Mouse (Mus musculus): Measurements from ENCODE around the gene Sh3bp4.

Gene Sh3bp4

DNA sequence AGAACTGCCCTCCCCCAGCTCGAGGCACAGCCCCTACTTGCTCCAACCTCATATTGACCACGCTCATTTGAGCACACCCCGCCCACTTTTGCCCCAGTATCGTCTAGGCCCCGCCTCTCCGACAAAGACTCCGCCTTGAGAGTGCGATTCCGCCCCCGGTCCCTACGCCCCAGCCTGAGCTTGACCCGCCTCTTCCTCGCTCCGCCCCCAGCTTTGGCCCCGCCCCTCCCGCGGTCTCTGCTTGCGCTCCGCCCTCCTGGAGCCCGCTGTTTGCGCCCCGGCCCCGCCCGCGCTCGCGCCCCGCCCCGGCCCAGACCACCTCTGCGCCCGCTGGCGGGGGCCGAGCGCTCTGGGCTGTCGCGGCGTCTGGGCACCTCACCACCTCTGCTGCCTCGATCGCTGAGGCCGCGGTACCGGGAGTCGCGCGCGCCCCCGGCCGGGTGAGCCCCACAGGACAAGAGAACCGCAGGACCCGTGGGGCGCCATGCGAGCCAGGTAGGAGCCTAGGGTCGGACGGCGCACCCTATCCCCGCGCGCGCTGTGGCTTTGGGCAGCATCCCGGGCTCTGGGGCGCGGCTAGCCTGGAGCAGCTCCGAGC, at the start of gene Sh3bp4:
Sh3bp4 (plus strand) TSS at position 313 of the 598 bp plus-strand sequence.
- DNase-seq (ENCODE audit: low read depth, low spot score): peak; percentile 97

DNA sequence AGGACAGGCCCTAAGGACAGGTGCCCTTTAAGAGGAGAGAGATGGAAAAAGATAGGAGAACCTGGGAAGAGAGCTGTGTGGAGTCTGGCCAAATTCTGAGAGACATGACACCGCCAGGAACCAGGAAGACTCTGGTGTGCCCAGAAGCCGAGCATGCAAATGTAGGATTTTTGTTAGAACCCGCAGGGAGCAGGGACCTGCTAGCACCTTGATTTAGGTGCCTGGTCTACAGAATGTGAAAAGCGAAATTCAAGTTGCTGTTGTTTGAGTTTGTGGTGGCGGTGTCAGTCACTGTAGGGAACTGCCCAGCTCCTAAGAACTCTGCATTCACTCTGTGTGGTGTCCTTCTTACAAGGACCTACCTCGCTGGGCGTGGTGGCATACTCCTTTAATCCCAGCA, 47.2 kb upstream of the Sh3bp4 start:
- no peak for DNase-seq (ENCODE audit: low read depth, low spot score)

DNA sequence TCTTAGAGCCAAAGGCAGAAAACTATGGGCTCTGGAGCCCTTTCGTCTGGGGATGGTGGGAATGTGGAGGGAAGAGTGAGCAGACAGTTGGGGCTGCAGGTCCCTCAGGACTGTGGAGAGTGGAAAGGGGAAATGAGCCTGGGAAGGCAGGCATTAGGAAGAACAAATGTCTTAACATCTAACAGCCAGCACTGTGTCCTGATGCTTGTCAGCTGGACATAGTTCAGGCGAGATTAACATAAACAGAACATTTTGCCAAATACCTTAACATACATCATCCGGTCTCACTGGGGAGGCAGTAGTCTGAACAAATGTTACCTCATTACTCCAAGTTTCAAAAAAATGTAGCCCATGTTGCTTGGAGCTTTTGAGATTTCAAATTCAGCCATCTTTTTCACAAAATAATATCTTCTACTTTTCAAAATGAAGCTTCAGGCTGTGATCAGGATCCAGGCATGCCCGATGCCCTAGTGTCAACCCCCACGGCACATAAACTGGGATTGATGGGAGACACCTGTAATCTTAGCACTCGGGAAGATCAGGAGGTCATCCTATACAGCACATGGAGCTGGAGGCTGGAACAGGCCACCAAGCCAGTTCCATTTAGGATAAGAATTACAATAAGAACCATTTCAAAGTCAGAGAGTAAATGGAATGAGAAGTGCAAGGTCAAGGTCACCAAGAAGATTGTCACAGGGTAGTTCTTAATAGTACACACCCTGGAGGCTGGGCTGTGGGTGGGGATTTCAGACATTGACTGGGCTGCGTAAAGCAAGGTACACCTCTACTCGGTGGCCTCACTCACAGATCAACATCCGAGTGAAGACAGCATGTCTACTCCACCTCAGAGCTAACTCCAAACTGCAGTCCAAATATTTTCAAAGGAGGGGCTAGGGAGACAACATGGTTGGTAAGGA, 45.3 kb upstream of the Sh3bp4 start:
- no peak for DNase-seq (ENCODE audit: low read depth, low spot score)

DNA sequence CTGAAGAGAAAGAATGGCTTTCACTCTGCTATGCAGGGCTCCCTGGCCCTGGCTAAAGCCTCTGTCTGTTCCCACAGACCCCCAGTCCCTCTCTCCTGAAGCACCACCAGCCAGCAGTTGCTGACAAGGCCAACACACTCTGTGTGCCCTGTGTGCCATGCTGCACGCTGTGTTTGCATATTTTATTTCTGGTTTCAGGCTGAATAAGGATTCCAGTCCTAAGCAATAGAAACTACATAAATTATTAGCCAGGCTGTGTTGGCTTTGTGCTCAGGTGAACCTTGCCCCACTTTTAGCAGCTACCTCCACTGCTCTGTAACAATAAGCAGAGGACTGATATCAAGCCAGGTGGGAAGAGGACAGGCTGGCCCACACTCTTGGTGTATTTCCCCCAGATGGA, 44.2 kb upstream of the Sh3bp4 start:
- no peak for DNase-seq (ENCODE audit: low read depth, low spot score)

DNA sequence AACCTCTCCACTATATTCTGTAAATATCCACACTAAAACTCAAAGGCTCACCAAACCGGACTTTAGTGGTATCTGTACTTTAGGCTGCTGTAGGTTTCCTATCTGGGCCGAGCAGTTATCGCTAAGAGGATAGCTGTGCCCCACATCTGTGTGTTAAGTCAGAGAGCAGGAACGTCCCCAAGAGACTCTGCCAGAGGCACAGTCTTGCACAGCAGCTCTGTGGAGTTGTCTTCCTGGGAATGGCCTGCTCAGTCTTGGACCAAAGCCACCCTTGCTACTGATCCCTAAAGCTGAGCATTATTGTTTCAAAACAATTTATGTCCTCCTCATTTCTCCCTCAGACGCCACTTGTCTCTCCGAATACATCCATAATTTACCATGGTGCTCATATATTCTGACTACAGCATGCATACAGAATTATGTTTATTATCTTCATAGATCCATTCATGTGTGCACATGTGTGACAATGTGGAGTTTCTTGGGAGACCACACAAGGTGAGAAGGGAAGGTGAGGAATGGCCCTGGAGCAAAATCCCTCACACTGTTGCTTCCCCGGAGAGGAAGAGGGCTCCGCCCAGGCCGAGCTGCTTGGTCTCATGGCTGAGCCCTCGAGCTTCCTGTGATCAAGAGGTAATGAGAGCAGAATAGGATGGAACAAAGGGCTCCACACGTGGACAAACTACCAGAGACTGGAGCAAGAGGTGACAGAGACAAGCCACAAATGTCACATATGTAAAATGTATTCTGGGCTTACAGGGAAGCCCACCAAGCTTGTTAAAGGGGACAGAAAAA, 40.9 kb upstream of the Sh3bp4 start:
- no peak for DNase-seq (ENCODE audit: low read depth, low spot score)

DNA sequence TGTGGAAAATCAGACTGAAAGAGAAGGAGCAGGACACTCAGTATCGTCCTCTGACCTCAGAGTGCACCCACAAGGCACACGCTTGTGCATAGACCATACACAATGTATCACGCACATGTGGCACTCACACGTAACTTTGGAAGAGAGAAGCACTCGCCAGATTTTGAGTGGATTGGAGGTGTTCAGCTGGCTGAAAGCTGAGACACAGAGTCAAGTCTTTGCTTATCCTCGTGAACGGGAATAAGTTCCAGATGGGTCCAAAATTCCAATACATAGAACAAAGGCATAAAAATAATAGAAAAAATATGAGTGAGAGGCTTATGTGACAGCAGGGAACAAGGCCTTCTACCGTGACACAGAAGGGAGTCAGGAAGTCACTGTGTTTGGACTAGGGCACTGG, 36.6 kb upstream of the Sh3bp4 start:
- DNase-seq (ENCODE audit: low read depth, low spot score): no peak

DNA sequence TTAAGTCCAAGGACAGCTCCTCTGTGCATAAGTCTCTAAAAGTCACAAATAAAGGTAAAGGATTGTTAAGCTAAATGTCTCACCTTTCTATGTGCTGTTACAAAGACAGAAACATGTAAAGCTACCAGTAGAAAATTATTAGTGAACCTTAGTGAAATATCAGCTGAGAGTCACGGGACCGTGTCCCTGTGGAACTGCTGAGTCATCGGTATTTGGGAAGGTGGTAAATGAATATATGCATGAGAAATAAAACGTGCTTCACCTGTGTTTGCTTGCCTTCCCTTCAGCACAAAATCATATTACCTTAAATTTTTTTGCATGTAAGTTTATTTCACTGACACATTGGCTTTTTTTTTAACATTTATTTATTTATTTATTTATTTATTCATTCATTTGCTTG, 36.2 kb upstream of the Sh3bp4 start:
- no peak for DNase-seq (ENCODE audit: low read depth, low spot score)

DNA sequence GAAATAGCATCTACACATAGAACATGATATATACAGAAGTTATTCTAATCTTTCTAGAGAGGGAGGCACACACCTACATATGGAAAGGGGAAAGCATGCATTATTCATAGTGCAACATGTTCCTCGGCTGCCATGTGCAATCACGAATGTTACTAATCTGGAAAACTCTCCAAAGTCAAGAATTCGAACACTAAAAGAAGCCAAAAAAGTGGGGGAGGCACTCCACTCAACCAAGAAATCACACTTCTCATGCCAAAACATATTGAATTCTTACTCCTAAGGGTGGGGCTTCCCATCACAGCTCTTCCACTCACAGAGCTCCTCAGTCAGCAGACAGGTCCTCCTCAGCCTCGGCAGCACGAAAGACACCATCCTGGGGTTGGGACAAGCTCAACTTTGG, 35.1 kb upstream of the Sh3bp4 start:
- DNase-seq (ENCODE audit: low read depth, low spot score): peak; percentile 82

DNA sequence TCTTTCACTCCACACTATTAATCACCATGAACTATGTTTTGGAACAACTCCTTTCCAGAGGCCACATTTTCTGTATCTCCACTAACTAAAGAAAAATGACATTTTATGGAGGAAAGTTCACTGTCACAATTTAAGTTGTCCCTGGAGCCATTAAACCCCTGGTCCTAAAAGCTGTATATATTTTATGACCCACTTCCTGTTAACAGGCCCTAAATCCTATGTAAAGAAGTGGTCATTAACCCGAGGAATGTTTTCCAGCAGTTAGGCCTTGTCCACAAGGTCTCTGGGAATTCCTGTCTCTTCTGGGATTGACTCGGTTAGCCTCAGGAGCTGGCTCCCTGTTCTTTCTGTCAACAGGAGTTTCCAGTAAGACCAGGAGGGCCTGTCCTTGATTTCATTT, 30.4 kb upstream of the Sh3bp4 start:
- no peak for DNase-seq (ENCODE audit: low read depth, low spot score)

DNA sequence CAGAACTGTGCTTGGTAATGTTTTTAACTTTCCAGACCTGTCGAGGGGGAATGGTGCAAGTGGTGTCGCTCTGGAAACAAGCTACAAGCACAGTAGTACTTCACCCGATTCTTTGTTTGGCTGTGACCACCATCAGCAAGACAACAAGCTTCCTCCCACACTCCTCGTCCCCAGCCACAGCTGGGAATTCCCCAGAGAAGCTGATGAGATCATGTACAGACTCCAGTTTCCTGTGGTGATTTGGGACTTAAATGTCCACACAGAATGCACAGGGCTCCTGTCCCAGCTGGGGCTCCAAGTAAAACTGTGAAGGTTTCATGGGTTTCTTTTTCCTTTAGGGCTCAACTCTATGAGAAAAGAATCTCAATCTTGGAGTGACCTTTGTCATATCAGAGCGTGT, 28.9 kb upstream of the Sh3bp4 start:
- DNase-seq (ENCODE audit: low read depth, low spot score): peak; percentile 24

DNA sequence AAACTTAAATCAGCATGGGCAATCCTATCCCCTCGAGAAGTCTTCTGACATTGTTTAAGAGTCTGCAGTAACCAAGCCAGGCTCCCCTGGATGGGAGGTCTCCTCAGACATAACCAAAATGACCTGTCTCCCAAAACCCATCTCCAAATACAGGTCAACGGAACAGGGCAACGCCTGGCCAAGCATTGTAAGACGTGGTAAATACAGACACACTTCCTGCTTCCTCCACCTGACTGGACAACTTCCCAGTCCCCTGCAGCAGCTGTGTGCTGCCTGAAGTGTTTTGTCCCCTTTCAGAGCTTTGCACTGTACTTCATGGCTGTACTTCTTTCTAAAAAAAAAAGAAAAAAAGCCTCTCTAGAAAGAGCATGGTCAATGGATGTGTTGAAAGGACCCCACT, 28.1 kb upstream of the Sh3bp4 start:
- DNase-seq (ENCODE audit: low read depth, low spot score): no peak

DNA sequence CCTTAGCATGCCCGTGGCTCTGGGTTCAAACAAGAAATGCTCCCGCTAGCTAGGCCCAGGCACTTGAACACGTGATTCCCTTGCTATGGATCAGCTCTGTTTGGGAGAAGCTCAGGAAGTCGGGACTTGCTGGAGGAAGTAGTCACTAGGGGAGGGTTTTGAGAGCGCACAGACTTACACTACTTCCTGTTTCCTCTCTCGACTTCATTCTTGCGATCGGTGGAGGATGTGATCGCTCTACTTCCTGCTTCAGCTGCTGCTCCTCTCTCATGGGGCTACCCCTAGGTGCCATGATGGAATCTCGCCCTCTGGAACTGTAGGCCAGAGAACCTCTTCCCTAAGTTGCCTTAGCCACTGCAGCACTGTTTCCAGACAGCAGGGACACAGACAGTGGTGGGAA, 27.3 kb upstream of the Sh3bp4 start:
- DNase-seq (ENCODE audit: low read depth, low spot score): no peak

DNA sequence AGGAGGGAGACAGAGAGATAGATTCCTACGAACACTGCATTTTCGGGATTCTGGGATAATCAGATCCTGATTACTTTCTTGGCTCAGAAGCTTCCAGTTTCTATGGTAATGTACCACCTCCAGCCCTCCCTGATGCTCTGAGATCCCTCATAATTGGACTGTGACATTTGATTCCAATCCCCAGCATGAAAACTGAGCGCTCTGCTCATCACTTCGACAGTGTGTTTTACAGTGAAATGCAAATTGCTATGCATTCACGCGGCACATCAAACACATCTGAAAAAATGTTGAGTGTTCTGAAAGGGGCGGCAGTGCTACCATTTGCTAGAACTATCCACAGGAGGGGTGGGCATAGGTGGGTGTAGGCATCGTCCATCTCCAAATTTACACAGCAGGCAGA, 24.8 kb upstream of the Sh3bp4 start:
- peak; percentile 43 for DNase-seq (ENCODE audit: low read depth, low spot score)

DNA sequence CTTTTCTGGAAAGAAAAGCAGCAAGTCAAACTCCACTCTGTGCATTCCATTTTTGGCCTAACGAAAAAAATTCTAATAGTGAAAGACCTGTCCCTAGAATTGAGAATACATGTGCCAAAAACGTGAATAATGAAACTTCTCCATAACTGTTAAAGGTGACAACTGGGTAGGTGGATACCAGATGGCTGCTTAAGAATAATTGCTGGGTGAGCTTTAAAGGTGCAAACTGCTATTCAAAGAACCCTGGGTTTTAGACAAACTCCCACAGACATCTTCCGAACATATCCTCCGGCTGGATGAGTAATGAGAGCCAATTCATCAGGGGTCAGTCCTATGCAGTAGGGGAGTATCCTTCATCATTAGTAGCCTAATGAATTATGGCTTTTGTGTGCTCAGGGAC, 20.7 kb upstream of the Sh3bp4 start:
- DNase-seq (ENCODE audit: low read depth, low spot score): peak; percentile 61

DNA sequence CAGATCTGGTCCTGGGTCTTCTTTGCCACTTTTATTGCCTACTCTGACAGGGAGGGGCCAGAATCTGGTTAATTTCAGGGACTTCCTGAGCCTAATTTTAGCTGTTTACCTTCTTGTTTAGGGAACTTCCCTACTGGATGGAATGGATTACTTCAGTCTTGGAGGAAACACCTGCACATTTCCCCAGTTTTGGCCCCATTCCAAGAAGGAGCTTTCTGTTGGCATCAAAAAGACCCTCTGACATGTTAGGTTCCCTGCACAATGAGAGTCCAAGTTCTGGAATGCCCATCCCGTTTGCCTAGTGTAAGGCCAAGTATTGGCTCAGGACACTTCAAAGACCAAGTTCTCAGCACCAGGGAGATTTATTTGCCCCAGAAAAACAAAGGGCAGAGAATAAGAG, 14.0 kb upstream of the Sh3bp4 start:
- DNase-seq (ENCODE audit: low read depth, low spot score): no peak

DNA sequence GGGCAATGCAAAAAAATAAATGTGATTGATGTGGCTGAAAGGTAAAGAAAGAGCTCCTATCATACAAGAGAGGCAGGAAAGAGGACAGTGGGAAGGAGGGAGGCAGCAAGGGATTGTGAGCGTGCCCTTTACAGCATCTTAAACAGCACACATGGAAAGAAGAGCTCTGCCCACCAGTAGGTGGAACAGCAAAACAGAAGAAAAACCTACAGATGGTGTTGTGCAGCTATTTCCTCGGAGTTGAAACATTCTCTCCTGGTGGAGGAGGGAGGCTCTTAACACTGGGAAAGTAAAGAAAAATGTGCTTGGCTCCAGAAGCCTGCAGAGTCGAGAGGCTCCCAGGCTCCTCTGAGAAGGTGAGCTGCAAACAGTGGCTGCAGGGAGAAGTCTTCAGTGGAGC, 12.8 kb upstream of the Sh3bp4 start:
- DNase-seq (ENCODE audit: low read depth, low spot score): peak; percentile 86

DNA sequence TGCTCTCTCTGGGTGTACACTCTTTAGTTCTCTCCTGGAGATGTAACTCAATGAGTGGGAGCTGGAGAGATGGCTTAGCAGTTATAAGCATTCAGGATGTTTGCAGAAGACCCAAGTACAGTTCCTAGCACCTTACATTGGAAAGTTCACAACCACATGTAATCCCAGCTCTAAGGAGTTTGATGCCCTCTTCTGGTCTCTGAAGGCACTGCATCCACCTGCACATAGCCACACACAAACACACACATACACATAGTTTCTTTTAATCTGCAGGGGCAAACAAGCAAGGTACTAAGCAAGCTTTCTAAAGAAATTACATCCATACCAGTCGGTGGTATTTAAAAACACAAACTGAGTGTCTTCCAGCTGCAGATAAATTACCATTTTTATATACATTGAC, 12.2 kb upstream of the Sh3bp4 start:
- no peak for DNase-seq (ENCODE audit: low read depth, low spot score)

DNA sequence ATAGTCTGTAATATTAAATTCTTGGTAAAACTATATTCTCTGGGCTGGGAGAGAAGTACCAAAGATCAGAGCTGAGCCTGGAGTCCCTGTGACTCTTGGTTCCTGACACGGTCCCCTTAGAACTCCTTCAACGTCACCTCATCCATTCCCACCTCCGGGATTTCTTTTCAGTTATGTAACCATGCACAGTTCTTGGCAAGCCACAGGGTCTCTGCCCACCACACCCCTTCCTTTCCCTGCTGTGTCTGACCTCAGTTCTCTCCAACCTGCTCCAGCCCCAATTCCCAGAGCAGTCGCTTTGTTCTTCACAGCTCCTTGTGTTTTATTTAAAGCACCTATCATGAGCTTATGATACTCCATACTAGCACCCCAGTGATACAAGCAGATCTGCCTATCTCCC, 7.2 kb upstream of the Sh3bp4 start:
- no peak for DNase-seq (ENCODE audit: low read depth, low spot score)

DNA sequence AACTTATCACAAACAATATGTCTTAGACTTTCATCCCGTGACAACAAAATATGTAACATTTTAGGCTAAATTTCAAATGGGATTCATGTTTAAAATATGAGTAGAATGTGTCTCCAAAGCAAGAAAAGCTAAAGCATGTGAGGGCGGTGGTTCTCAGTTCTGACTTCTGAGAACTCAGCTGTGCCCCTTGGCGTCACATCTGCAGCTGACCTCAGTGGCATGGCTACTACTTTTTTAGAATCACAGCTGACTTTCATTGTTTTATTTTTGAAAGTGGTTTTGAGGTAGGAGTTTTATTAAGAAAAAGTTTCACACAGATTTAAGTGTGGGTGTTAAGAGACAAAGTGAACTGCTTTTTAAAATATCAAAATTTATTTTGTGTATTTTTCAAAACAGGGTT, 6.4 kb upstream of the Sh3bp4 start:
- DNase-seq (ENCODE audit: low read depth, low spot score): no peak

DNA sequence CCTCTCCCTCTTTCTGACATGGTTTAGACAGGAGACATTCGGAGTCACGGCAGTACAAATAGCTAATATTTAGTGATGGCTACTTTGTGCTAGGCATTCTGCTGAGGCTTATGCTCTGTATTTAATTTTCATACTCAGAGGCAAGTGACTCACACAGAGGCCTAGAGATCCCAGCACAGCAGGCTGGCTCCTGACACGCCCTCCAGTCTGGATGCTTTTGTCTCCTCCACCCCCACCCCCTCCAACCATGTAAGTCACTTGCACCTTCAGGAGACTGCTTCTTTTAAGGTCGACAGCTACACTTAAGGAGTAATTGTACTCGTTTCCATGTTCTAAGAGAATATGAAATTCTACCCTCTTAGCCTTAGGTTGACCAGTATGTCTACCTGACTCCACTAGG, 1.4 kb upstream of the Sh3bp4 start:
- peak; percentile 65 for DNase-seq (ENCODE audit: low read depth, low spot score)

DNA sequence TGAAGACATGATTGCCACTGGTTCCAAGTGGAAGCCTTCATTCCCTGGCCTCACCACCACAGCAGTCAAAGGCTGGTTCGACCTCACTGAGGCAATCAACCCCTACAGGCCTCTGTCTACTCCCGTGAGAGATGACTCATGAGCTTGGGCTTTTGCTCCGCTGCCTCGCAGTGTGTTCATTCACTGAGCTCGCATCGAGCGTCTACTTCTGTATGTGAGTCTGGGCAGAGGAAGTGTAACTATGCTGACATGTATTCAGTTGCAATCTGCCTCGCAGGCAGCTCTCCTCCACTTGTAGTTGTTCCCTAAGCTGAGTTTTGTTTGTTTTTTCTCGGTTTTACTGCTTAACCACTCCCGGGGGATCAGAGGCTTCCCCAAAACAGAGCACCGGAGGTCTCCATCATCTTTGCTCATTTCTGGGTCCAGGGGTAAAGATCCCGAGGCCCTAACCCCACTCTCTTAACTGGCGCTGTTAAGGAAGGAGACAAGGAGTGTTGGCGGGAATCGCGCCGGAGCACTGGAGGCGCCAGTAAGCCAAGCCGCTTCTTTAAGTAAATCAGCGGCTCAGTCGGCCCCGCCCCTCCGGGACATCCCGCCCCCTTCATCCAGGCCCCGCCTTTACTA, 624 bp upstream of the Sh3bp4 start:
- peak; percentile 73 for DNase-seq (ENCODE audit: low read depth, low spot score)

DNA sequence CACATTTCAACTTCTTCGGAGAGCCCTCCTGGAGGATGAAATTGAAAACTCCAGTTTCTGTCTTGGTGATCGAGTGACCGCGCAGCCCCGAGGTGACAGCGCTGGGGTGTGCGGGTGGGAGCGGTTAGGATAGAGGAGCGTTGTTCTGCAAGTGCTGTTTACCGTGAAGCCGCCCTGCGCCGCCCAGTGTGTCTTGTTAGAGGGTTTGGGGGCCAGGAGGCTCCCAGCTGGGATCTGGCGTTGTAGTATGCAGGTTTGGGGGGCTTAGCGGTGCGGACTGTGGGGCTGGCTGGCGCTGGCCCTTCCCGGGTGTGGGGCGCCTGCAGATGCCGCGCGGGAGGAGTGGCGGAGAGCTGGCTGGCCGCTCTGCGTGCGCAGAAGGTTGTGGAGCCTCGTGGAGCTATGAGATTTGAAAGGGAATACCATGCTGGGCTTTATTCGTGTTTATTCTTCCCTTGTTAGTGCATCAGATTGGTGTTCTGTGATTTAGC, 701 bp downstream of the Sh3bp4 start:
- DNase-seq (ENCODE audit: low read depth, low spot score): peak; percentile 31

Data from brain, adult 2 months (tissue).